Mouse (Mus musculus) bone marrow macrophage, adult 2 months (primary cell): Measurements from ENCODE around the gene Kmt2e.

Experiments used
- CTCF ChIP-seq: IDR thresholded peaks from 2 replicates; pipeline ENCODE4 v1.5.1; 2012; ENCODE audit warnings: low read depth, mild to moderate bottlenecking, low read length, moderate library complexity
- POLR2A ChIP-seq: IDR thresholded peaks from 2 replicates; pipeline ENCODE4 v1.6.1; 2012; ENCODE audit warnings: mild to moderate bottlenecking, low read depth, low read length, borderline replicate concordance

GRCm38 (mm10) chr5:23418147-23418781 lies 16.0 kb upstream of the Kmt2e start:
- TF ChIP-seq POLR2A (peak; percentile 63; the same call in 1 of the 2 replicates), CTCF (no peak)
